Mouse (Mus musculus) bone marrow, adult 2 months (tissue): ENCODE data around the gene Svs3b.

Source experiments
- CTCF ChIP-seq: fragments of 200-500 bp; IDR thresholded peaks from 2 replicates; pipeline ENCODE4 v1.5.1; 2011; ENCODE audit warnings: low read length, control low read depth; ENCODE audit not compliant: control insufficient read depth, insufficient read depth
- POLR2A ChIP-seq: fragments of 200-500 bp; IDR thresholded peaks from 2 replicates; pipeline ENCODE4 v1.6.1; 2011; ENCODE audit warnings: low read depth, mild to moderate bottlenecking, control low read depth, low read length, borderline replicate concordance; ENCODE audit not compliant: control insufficient read depth

DNA sequence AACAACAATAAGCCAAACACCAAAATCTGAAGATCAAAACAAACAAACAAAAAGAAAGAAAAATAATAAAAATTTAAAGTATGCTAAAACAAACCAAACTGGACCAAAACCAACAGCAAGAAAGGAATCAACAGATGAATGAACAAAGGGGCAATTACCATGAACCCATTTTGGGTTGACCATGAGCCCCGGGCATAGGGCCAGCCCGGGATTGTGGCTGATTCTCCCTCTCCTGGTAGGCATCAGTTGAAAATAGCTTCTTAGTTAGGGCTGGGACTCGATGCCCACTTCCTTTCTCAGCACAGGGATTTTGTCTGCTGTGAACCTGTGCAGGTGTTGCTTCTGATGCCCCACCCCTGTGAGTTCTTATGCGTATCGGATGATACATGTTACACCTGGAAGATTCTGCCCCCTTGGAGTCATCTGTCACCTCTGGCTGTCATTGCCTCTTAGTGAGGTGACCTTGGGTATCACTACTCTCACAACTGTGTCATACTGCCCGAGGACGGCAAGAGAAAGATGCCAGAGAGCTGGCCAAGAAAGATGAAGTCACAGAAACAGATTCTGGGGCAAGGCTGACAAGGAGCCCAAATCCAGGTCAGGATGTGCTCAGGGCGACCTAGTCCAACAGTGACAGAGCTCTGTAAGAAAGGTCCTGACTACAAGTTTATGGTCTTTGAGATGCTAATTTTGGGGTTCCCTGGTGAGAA lies 27.9 kb downstream of the Svs3b start:
- TF ChIP-seq POLR2A (no peak), CTCF (no peak)
